Mouse (Mus musculus) midbrain, embryonic 11.5 days (tissue): ENCODE data around the gene Sln. TPM values are rescaled to one million over a fixed set of nuclear protein-coding genes. Genes with fewer than 3 reads are reported as not detected.

Experiments used
- ATAC-seq: fragments of 200-750 bp; cut with Nextera tagmentation; 2 replicates; pipeline ENCODE4 v1.8.0; 2017; ENCODE audit warnings: moderate TSS enrichment, moderate library complexity; ENCODE audit not compliant: low FRiP score
- DNase-seq: peaks from one replicate; pipeline ENCODE4 v3.0.0; 2015; ENCODE audit warnings: low spot score; ENCODE audit errors: missing footprints
- H3K27ac ChIP-seq: fragments of 300-500 bp; sonication (generic); 2 replicates; pipeline ENCODE4 v1.5.1; 2014; ENCODE audit warnings: low read depth, low read length
- H3K27me3 ChIP-seq: fragments of 300-500 bp; sonication (generic); 2 replicates; pipeline ENCODE4 v1.6.1; 2014; ENCODE audit warnings: mild to moderate bottlenecking, low read length, moderate library complexity, mixed read lengths; ENCODE audit not compliant: control insufficient read depth, insufficient read depth
- H3K36me3 ChIP-seq: fragments of 300-500 bp; sonication (generic); 2 replicates; pipeline ENCODE4 v1.6.1; 2014; ENCODE audit warnings: mild to moderate bottlenecking, low read length, moderate library complexity, mixed read lengths; ENCODE audit not compliant: control insufficient read depth, insufficient read depth
- H3K4me1 ChIP-seq: fragments of 300-500 bp; sonication (generic); 2 replicates; pipeline ENCODE4 v1.6.1; 2014; ENCODE audit warnings: low read length; ENCODE audit not compliant: control insufficient read depth, insufficient read depth
- H3K4me2 ChIP-seq: fragments of 300-500 bp; sonication (generic); 2 replicates; pipeline ENCODE4 v1.6.1; 2014; ENCODE audit warnings: mild to moderate bottlenecking, moderate library complexity
- H3K4me3 ChIP-seq: fragments of 300-500 bp; sonication (generic); 2 replicates; pipeline ENCODE4 v1.5.1; 2014; ENCODE audit warnings: low read depth, low read length
- H3K9ac ChIP-seq: fragments of 300-500 bp; sonication (generic); 2 replicates; pipeline ENCODE4 v1.6.1; 2014; ENCODE audit warnings: low read length
- H3K9me3 ChIP-seq: fragments of 300-500 bp; sonication (generic); 2 replicates; pipeline ENCODE4 v1.6.1; 2016; ENCODE audit warnings: low read length; ENCODE audit not compliant: control insufficient read depth
- WGBS: fragments of 180-500 bp; shearing (Covaris S2); extraction: QIAGEN DNeasy Blood & Tissue Kit; methylation state at CpG from one replicate; pipeline ENCODE4 v1.1.7; 2014; 5-methylcytosine and 5-hydroxymethylcytosine counted together
- polyA plus RNA-seq: library from polyadenylated mRNA; unstranded; fragments of >200 nt; fragmentation: Nextera tagmentation; extraction: Ambion mirVana; gene quantifications from 2 replicates; pipeline ENCODE4 v1.2.1, GENCODE M21; 2014

Sln gene
- polyA plus RNA-seq, 1 experiment from 2014 or later, result not detected

DNA sequence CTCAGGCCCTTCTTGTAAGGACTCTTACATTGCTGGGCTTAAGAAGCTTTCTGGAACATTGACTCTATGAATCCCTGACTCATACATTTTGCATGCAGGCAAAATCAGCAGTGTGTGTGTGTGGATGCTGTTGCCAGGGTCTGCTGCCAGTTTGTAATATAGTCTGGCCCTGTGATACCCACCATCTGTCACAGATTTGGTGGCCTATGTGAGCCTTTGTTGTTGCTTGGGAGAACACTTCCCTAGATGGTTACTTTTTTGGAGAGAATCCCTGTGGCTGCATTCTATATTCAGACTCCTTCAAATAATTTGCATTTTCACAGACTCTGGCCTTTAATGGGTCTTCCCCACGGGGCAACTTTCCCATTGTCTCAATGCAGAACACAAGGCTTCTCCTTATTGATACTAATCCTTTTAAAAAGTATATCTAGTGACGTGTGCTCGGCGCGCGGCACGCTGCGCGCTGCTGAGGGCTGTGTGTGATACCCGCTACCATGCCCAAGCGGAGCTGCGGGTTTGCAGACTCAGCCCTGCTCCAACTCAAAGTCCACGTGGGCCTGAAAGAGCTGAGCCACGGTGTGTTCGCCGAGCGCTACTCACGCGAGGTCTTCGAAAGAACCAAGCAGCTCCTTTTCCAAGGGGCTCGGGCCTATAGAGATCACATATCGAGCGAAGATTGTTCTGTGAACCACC lies 33.8 kb downstream of the Sln start:
- Histone ChIP-seq H3K9me3 (no peaks in the 10 kb centered on the region), H3K27ac (no peak overlapping the region), H3K27me3 (no peaks in the 10 kb centered on the region), H3K4me3 (no peak overlapping the region), H3K4me1 (no peaks in the 10 kb centered on the region), H3K36me3 (no peaks in the 10 kb centered on the region), H3K9ac (no peak overlapping the region), H3K4me2 (no peak overlapping the region)
- WGBS, result 92% methylated on average over 23 of the region's 23 CpGs
- no peak for ATAC-seq
- no peak for DNase-seq

GRCm38 (mm10) chr9:53890075-53890474 lies 40.1 kb downstream of the Sln start:
- Histone ChIP-seq H3K27me3 (no peaks in the 10 kb centered on the region), H3K27ac (no peak overlapping the region), H3K9ac (no peak overlapping the region), H3K4me2 (no peak overlapping the region), H3K9me3 (no peaks in the 10 kb centered on the region), H3K36me3 (no peaks in the 10 kb centered on the region), H3K4me1 (no peaks in the 10 kb centered on the region), H3K4me3 (no peak overlapping the region)
- 5% methylated on average over 1 of the region's 1 CpGs for WGBS
- DNase-seq, result no peak
- no peak for ATAC-seq

- no peak overlapping the region for H3K9ac ChIP-seq
- H3K4me3 ChIP-seq, result no peak overlapping the region
- no peak for DNase-seq
- no peaks in the 10 kb centered on the region for H3K4me1 ChIP-seq
- no peak overlapping the region for H3K4me2 ChIP-seq
- H3K9me3 ChIP-seq, result no peaks in the 10 kb centered on the region
- WGBS, result 73% methylated on average over 7 of the region's 7 CpGs
- no peak overlapping the region for H3K27ac ChIP-seq
- H3K36me3 ChIP-seq, result no peaks in the 10 kb centered on the region
- H3K27me3 ChIP-seq, result no peaks in the 10 kb centered on the region
- ATAC-seq, result no peak
These were observed 45.9 kb downstream of the Sln start for GRCm38 (mm10) chr9:53895827-53896226.

- Histone ChIP-seq H3K9ac (no peak overlapping the region), H3K36me3 (no peaks in the 10 kb centered on the region), H3K4me3 (no peak overlapping the region), H3K9me3 (no peaks in the 10 kb centered on the region), H3K4me2 (no peak overlapping the region), H3K4me1 (no peaks in the 10 kb centered on the region), H3K27ac (no peak overlapping the region), H3K27me3 (no peaks in the 10 kb centered on the region)
- WGBS, result 91% methylated on average over 6 of the region's 6 CpGs
- ATAC-seq (no peak), DNase-seq (no peak)
These were observed 49.9 kb downstream of the Sln start for GRCm38 (mm10) chr9:53899836-53900235.

DNA sequence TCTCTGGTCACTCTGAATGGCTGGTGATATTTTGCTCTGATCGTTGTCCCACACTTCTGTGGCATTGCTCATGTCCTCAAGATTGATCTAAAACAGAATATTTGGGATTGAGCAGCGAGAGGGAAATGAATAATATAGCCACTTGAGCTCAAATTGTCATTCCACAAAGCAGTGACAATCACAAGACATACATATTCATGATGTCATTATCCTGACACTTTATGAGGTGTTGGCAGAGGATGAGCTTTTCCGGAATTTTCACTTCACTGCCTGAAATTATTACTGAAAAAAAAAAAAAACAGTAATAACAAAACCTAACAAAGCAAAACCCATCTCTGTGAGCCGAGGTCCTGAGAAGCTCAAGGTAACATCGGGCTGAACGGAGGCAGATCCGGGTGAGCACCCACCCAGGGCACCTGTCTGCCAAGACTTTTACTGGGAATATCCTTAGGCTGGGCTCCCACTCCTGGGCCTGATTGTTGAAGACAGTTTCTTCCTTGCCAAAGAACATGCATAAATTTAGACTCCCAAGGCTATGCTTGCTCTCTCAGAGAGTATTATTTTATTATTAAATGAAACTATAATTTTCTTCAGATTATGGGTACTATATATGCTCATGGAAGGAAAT lies 53.4 kb downstream of the Sln start:
- Histone ChIP-seq H3K9ac (no peak overlapping the region), H3K36me3 (no peaks in the 10 kb centered on the region), H3K4me2 (no peak overlapping the region), H3K4me3 (no peak overlapping the region), H3K4me1 (no peaks in the 10 kb centered on the region), H3K27ac (no peak overlapping the region), H3K27me3 (no peaks in the 10 kb centered on the region), H3K9me3 (no peaks in the 10 kb centered on the region)
- DNase-seq (no peak), ATAC-seq (no peak)
- 90% methylated on average over 7 of the region's 7 CpGs for WGBS

Other genes with a start within 250 kb of the Sln start
- 52.7 and 53.2 TPM in 2 replicates for gene Acat1, start 239.8 kb upstream of the Sln start, polyA plus RNA-seq
- 41.6 and 47.4 TPM in 2 replicates for gene Cul5, start 180.2 kb upstream of the Sln start, polyA plus RNA-seq
- 4.6 and 6.2 TPM in 2 replicates for gene Rab39, start 143.9 kb upstream of the Sln start, polyA plus RNA-seq
- 2.3 and 2.4 TPM in 2 replicates for gene Slc35f2, start 78.6 kb upstream of the Sln start, polyA plus RNA-seq
- 1.4 and 2.8 TPM in 2 replicates for gene Elmod1, start 125.1 kb downstream of the Sln start, polyA plus RNA-seq
- 0.11 and 0.28 TPM in 2 replicates for gene Tnfaip8l3, start 218.2 kb downstream of the Sln start, polyA plus RNA-seq